Mouse (Mus musculus) embryonic facial prominence, embryonic 12.5 days (tissue): ENCODE data around the gene Kcnc2. TPM values are rescaled to one million over a fixed set of nuclear protein-coding genes. Genes with fewer than 3 reads are reported as not detected.

Experiments
- ATAC-seq: fragments of 200-750 bp; cut with Nextera tagmentation; 2 replicates; pipeline ENCODE4 v1.8.0; 2017; ENCODE audit not compliant: insufficient number of reproducible peaks, insufficient read depth, low FRiP score, low TSS enrichment
- H3K27ac ChIP-seq: fragments of 300-500 bp; sonication (generic); 2 replicates; pipeline ENCODE4 v1.5.1; 2016; ENCODE audit warnings: mild to moderate bottlenecking
- H3K27me3 ChIP-seq: fragments of 300-500 bp; sonication (generic); 2 replicates; pipeline ENCODE4 v1.6.1; 2016; ENCODE audit warnings: mild to moderate bottlenecking, moderate library complexity
- H3K36me3 ChIP-seq: fragments of 300-500 bp; sonication (generic); 2 replicates; pipeline ENCODE4 v1.6.1; 2016; ENCODE audit warnings: mild to moderate bottlenecking
- H3K4me1 ChIP-seq: fragments of 300-500 bp; sonication (generic); 2 replicates; pipeline ENCODE4 v1.6.1; 2016
- H3K4me2 ChIP-seq: fragments of 300-500 bp; sonication (generic); replicated peaks from 2 replicates; pipeline ENCODE4 v1.6.1; 2016; ENCODE audit warnings: mild to moderate bottlenecking, moderate library complexity
- H3K4me3 ChIP-seq: fragments of 300-500 bp; sonication (generic); 2 replicates; pipeline ENCODE4 v1.5.1; 2016; ENCODE audit warnings: mild to moderate bottlenecking
- H3K9ac ChIP-seq: fragments of 300-500 bp; sonication (generic); 2 replicates; pipeline ENCODE4 v1.6.1; 2016; ENCODE audit warnings: mild to moderate bottlenecking, moderate library complexity
- H3K9me3 ChIP-seq: fragments of 300-500 bp; sonication (generic); 2 replicates; pipeline ENCODE4 v1.6.1; 2016; ENCODE audit warnings: mild to moderate bottlenecking, moderate library complexity
- WGBS: fragments of 180-500 bp; shearing (Covaris S2); methylation state at CpG from one replicate; pipeline ENCODE4 v1.1.7; 2016; 5-methylcytosine and 5-hydroxymethylcytosine counted together
- polyA plus RNA-seq: library from polyadenylated mRNA; unstranded; fragments of >200 nt; fragmentation: Nextera tagmentation; extraction: Ambion mirVana; gene quantifications from 2 replicates; pipeline ENCODE4 v1.2.1, GENCODE M21; 2016

Kcnc2 gene
- polyA plus RNA-seq, 1 experiment from 2014 or later, result 0.93 TPM

DNA sequence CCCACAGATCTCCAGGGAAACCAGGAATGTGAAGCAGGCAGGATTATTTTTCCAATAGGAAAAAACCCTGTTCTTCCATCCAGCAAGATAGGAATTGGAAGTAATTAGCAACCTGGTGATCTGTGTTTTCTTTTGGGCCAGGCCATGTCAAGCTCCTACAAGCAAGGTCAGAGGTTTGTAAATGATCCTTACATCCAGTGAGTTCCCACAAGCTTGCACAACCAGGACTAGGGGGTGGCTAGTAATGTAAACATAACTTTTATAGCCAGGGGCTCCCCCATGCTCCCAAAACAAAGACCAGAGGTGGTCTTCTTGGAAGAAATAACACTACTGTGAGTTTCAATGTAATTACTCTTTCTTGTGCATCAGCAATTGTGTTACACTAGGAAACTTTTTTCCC lies 214.9 kb downstream of the Kcnc2 start:
- no peak for ATAC-seq
- Histone ChIP-seq H3K4me3 (no peak overlapping the region), H3K27me3 (no peaks in the 10 kb centered on the region), H3K9me3 (no peaks in the 10 kb centered on the region), H3K27ac (no peak overlapping the region), H3K4me1 (no peaks in the 10 kb centered on the region), H3K36me3 (no peaks in the 10 kb centered on the region), H3K9ac (no peak overlapping the region), H3K4me2 (no peak overlapping the region)

DNA sequence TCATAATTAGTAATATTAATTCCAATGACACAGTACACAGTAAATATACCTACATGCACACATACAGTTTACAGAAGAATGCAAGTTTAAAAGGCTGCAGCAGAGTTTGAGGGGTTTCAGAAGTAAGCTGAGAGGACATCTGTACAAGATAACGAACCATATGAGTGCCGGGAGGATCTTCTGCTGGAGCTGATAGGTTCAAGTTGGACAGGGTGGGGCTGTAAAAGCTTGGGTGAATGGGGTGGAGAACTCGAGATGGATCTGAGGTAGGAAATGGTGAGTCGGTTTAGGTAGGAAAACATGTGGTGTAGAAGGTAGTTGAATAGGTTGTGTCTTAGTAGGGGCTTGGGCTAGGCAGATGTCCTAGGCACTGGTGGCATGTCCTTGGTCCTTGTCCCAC lies 217.8 kb downstream of the Kcnc2 start:
- Histone ChIP-seq H3K4me3 (no peak overlapping the region), H3K36me3 (no peaks in the 10 kb centered on the region), H3K9ac (no peak overlapping the region), H3K27me3 (no peaks in the 10 kb centered on the region), H3K4me2 (no peak overlapping the region), H3K9me3 (no peaks in the 10 kb centered on the region), H3K27ac (no peak overlapping the region), H3K4me1 (no peaks in the 10 kb centered on the region)
- ATAC-seq, result no peak
- 80% methylated on average over 4 of the region's 4 CpGs for WGBS

Other genes with a start within 250 kb of the Kcnc2 start
- not detected in 2 replicates for gene Glipr1l1, start 210.9 kb upstream of the Kcnc2 start, polyA plus RNA-seq
- gene Glipr1l2, start 187.8 kb upstream of the Kcnc2 start, polyA plus RNA-seq, result not detected in 2 replicates
- gene Glipr1l3, start 110.8 kb upstream of the Kcnc2 start, polyA plus RNA-seq, result not detected in 2 replicates
- 0.36 and 0.62 TPM in 2 replicates for gene Caps2, start 107.5 kb upstream of the Kcnc2 start, polyA plus RNA-seq